Mouse (Mus musculus): Measurements from ENCODE around the gene Pfn4.
"Not testable (repeated sequence)": the region's sequence is repeated elsewhere in the genome, so short reads cannot be mapped to it uniquely, and the experiment has no call there.

Pfn4 gene

GRCm38 (mm10) chr12:4768492-4769332 is at the start of gene Pfn4, which contains the start of gene Fam228b:
Gene Pfn4, plus strand, starts transcription at chr12:4769022.
Gene Fam228b, minus strand, starts transcription at chr12:4769267.
- in situ Hi-C loops (cut with MboI, MseI), result no loop called here

- in situ Hi-C loops (cut with MboI, MseI), result no loop called here
These were observed 49.6 kb upstream of the Pfn4 start for GRCm38 (mm10) chr12:4719066-4719761.

GRCm38 (mm10) chr12:4719762-4720754 is 48.8 kb upstream of the Pfn4 start:
- in situ Hi-C loops (cut with MboI, MseI), result no loop called here

- in situ Hi-C loops (cut with MboI, MseI), result no loop called here
These were observed 39.7 kb upstream of the Pfn4 start for GRCm38 (mm10) chr12:4729165-4729564.

GRCm38 (mm10) chr12:4731629-4732028 is 37.2 kb upstream of the Pfn4 start:
- in situ Hi-C loops (cut with MboI, MseI), result no loop called here

- in situ Hi-C loops (cut with MboI, MseI), result no loop called here
These were observed 36.5 kb upstream of the Pfn4 start for GRCm38 (mm10) chr12:4732332-4732731.

GRCm38 (mm10) chr12:4738031-4738576 is 30.7 kb upstream of the Pfn4 start, which contains the start of gene Fam228a:
Gene Fam228a, minus strand, starts transcription at chr12:4738430.
- in situ Hi-C loops (cut with MboI, MseI), result no loop called here

- in situ Hi-C loops (cut with MboI, MseI), result no loop called here
These were observed 28.0 kb upstream of the Pfn4 start for GRCm38 (mm10) chr12:4740823-4741222.

GRCm38 (mm10) chr12:4742183-4742582 is 26.6 kb upstream of the Pfn4 start:
- in situ Hi-C loops (cut with MboI, MseI), result no loop called here

- in situ Hi-C loops (cut with MboI, MseI), result no loop called here
These were observed 24.3 kb upstream of the Pfn4 start for GRCm38 (mm10) chr12:4744486-4744885.

GRCm38 (mm10) chr12:4754451-4754850 is 14.4 kb upstream of the Pfn4 start:
- in situ Hi-C loops (cut with MboI, MseI), result not testable (repeated sequence)

- in situ Hi-C loops (cut with MboI, MseI), result no loop called here
These were observed 11.8 kb upstream of the Pfn4 start for GRCm38 (mm10) chr12:4757060-4757459.

- in situ Hi-C loops (cut with MboI, MseI), result no loop called here
These were observed 506 bp downstream of the Pfn4 start for GRCm38 (mm10) chr12:4769333-4769723.

- in situ Hi-C loops (cut with MboI, MseI), result no loop called here
These were observed 6.2 kb downstream of the Pfn4 start for GRCm38 (mm10) chr12:4774895-4775587.

- in situ Hi-C loops (cut with MboI, MseI), result no loop called here
These were observed 6.7 kb downstream of the Pfn4 start for GRCm38 (mm10) chr12:4775588-4775949.

- in situ Hi-C loops (cut with MboI, MseI), result no loop called here
These were observed 8.9 kb downstream of the Pfn4 start for GRCm38 (mm10) chr12:4777734-4778133.

GRCm38 (mm10) chr12:4780245-4780644 is 11.4 kb downstream of the Pfn4 start:
- in situ Hi-C loops (cut with MboI, MseI), result no loop called here

GRCm38 (mm10) chr12:4781270-4781669 is 12.4 kb downstream of the Pfn4 start:
- in situ Hi-C loops (cut with MboI, MseI), result no loop called here

GRCm38 (mm10) chr12:4781725-4782404 is 13.0 kb downstream of the Pfn4 start:
- in situ Hi-C loops (cut with MboI, MseI), result not testable (repeated sequence)

GRCm38 (mm10) chr12:4783598-4783997 is 14.8 kb downstream of the Pfn4 start:
- in situ Hi-C loops (cut with MboI, MseI), result no loop called here

All from regulatory T cell (primary cell).